In the genomic region with DNA sequence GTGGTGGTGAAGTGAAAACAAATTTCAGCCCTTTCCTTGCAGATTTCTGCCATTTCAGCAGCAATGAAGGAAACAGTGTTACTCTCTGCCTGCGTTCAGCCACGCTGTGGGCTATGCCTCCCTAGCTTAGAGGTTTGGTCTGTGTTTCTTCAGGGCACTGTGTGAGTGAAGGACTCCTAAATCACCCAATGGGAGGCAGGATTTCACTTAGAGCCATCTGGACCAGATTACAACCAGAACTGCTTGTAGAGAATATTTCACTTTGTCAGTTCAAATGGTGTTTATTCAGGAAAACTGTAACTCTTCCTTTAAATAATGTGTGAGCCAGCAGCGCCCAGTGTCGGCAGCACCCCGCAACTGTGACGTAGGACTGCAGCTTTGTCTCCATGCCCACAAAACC, we compare ENCODE assay signal across 14 mouse cellular contexts. TPM values are rescaled to one million over a fixed set of nuclear protein-coding genes. Genes with fewer than 3 reads are reported as not detected.
DNase-seq lines count a peak whose midpoint lies in the region; ATAC-seq lines count a peak whose summit lies in the region.
"Had no signal": no experiment of that assay in that cellular context is flagged by ENCODE, and none has a peak within 500 bp of the region (broad histone marks: within the 10 kb centered on the region; RNA-seq: fewer than 3 reads in every experiment).

No protein-coding gene starts in this region.

- H3K4me2 ChIP-seq in heart, embryonic 13.5 days: peak overlapping the region; percentile 52
- H3K4me2 ChIP-seq in limb, embryonic 12.5 days: peak overlapping the region; percentile 32
- H3K4me2 ChIP-seq: forebrain, embryonic 13.5 days had no signal

- intact Hi-C loops in left cerebral cortex, postnatal 25 days (cut with DNase I): loop anchor here (2.0 kb wide), 1 partner anchor 47 kb away; no protein-coding TSS in a partner anchor

- H3K4me1 ChIP-seq in heart, embryonic 13.5 days: peaks cover 9% of the 10 kb centered on the region
- H3K4me1 ChIP-seq in limb, embryonic 12.5 days (replicated peaks): peaks cover 13% of the 10 kb centered on the region; the same call in 1 of the 2 replicates
- H3K4me1 ChIP-seq: forebrain, embryonic 13.5 days; megakaryocyte, embryonic 14.5 days had no signal

- H3K4me3 ChIP-seq in heart, embryonic 13.5 days: peak overlapping the region; percentile 18; the same call in 1 of the 2 replicates
- 0 out of 2 replicates have a peak overlapping the region, but pooled peaks have one; percentile 7 for H3K4me3 ChIP-seq in limb, embryonic 12.5 days (replicated peaks)
- H3K4me3 ChIP-seq: forebrain, embryonic 13.5 days; megakaryocyte, embryonic 14.5 days had no signal

- no peak overlapping the region for H3K27ac ChIP-seq in heart, embryonic 13.5 days (replicated peaks)
- peak overlapping the region; percentile 18; the same call in 1 of the 2 replicates for H3K27ac ChIP-seq in limb, embryonic 12.5 days
- H3K27ac ChIP-seq: forebrain, embryonic 13.5 days had no signal

- no peak for DNase-seq in heart, adult 18-20 months
- peak; percentile 34 to 74 for DNase-seq in left cerebral cortex, postnatal 25 days (ENCODE audit: low spot score in 2 of 2)
- no peak for DNase-seq in left cerebral cortex, adult 11 months (ENCODE audit: low spot score)
- peak; percentile 74 for DNase-seq in embryo, embryonic 11 days
- no peak for DNase-seq in urinary bladder, adult 2 months (ENCODE audit: low spot score)
- no peak for DNase-seq in gastrocnemius, postnatal 4 days (ENCODE audit: low spot score in 2 of 2)
- DNase-seq: cerebellum, adult 11 months; kidney, postnatal 14 days; thymus, adult 2 months had no signal

- H3K27me3 ChIP-seq in heart, embryonic 13.5 days (replicated peaks): no peaks in the 10 kb centered on the region
- no peaks in the 10 kb centered on the region for H3K27me3 ChIP-seq in limb, embryonic 12.5 days
- H3K27me3 ChIP-seq: forebrain, embryonic 13.5 days; megakaryocyte, embryonic 14.5 days had no signal

- WGBS in heart, embryonic 13.5 days: 64% methylated on average over 6 of the region's 6 CpGs
- WGBS in limb, embryonic 12.5 days: 21% methylated on average over 6 of the region's 6 CpGs

- H3K9me3 ChIP-seq in heart, embryonic 13.5 days: no peaks in the 10 kb centered on the region
- H3K9me3 ChIP-seq in limb, embryonic 12.5 days: no peaks in the 10 kb centered on the region
- H3K9me3 ChIP-seq: forebrain, embryonic 13.5 days had no signal

- no peaks in the 10 kb centered on the region for H3K36me3 ChIP-seq in heart, embryonic 13.5 days
- no peaks in the 10 kb centered on the region for H3K36me3 ChIP-seq in limb, embryonic 12.5 days

- 0 out of 2 replicates have a peak overlapping the region, but pooled peaks have one; percentile 19 for H3K9ac ChIP-seq in heart, embryonic 13.5 days
- H3K9ac ChIP-seq in limb, embryonic 12.5 days (replicated peaks): no peak overlapping the region
- H3K9ac ChIP-seq: forebrain, embryonic 13.5 days had no signal

- ATAC-seq in heart, embryonic 13.5 days (ENCODE audit: extremely low read depth, insufficient number of reproducible peaks, low FRiP score, low TSS enrichment): no peak
- ATAC-seq in limb, embryonic 12.5 days (ENCODE audit: insufficient number of reproducible peaks, insufficient read depth, low FRiP score, low TSS enrichment, low read depth): peak; percentile 76; the same call in 1 of the 2 replicates
- ATAC-seq: CD4-positive, CD25-positive, alpha-beta regulatory T cell, adult 4 months; forebrain, embryonic 13.5 days had no signal

RNA-seq across cellular contexts. Expression of gene Zfp385b, which starts 44.5 kb away (rescaled TPM):
- 3.3 and 3.7 TPM in 2 replicates for polyA plus RNA-seq in heart, embryonic 13.5 days (2015; fragmentation: Nextera tagmentation; extraction: Ambion mirVana)
- total RNA-seq in heart, adult 18-20 months (2021): 1 to 10 TPM; 7.3 to 9.4 TPM
- 10 to 100 TPM; 46.6 to 56.4 TPM for total RNA-seq in left cerebral cortex, postnatal 25 days (2021)
- 2.0 and 2.5 TPM in 2 replicates for polyA plus RNA-seq in limb, embryonic 12.5 days (2016; fragmentation: Nextera tagmentation; extraction: Ambion mirVana)
- 2.0 and 3.7 TPM in 2 replicates for polyA plus RNA-seq in urinary bladder, adult 2 months (2012; rRNA removed)
- 10 to 100 TPM; 11.5 to 13.1 TPM for total RNA-seq in gastrocnemius, postnatal 4 days (2021)

Comparison
In these comparisons a context has a peak if more than half of its experiments do, and no peak if none do; other contexts are left out.
1. DNase-seq: peak in left cerebral cortex, postnatal 25 days (2 of 2) and embryo, embryonic 11 days (single experiment); none in heart, adult 18-20 months (0 of 2), left cerebral cortex, adult 11 months (single experiment), urinary bladder, adult 2 months (single experiment) and gastrocnemius, postnatal 4 days (0 of 2).